Mouse (Mus musculus) left cerebral cortex, postnatal 36 days (tissue): ENCODE measurements around the gene Styk1. TPM values are rescaled to one million over a fixed set of nuclear protein-coding genes. Genes with fewer than 3 reads are reported as not detected.
"Not testable (repeated sequence)": the region's sequence is repeated elsewhere in the genome, so short reads cannot be mapped to it uniquely, and the experiment has no call there.

Experiments used
- DNase-seq, 2 experiments: peaks; one replicate each; pipeline ENCODE4 v3.0.0; 2021 to 2022; ENCODE audit warnings: low spot score in 2 of 2, mixed read lengths in 1 of 2
- intact Hi-C: fragments of 180-260 bp; cut with DNase I; formaldehyde crosslinking; loops from one replicate; pipeline ENCODE4 v1.15.1; 2025
- total RNA-seq, 2 experiments: library from RNA; stranded (reverse); gene quantifications; 2 replicates each; pipeline ENCODE4 v1.2.3; 2021

Styk1 gene
- total RNA-seq, 2 experiments from 2014 or later: 0.34 TPM; not detected in 1

GRCm38 (mm10) chr6:131294435-131295112 is 58.8 kb downstream of the Styk1 start:
- no peak for DNase-seq
- intact Hi-C loops: loop anchor here (5.0 to 10.0 kb wide), 2 partner anchors 58 to 120 kb away; partner anchors contain the start of gene Styk1

- intact Hi-C loops: loop anchor here (5.0 to 10.0 kb wide), 2 partner anchors 58 to 121 kb away; partner anchors contain the start of gene Styk1
- DNase-seq: no peak
Measured at GRCm38 (mm10) chr6:131293916-131294315, 59.5 kb downstream of the Styk1 start.

GRCm38 (mm10) chr6:131292991-131293788 is 60.2 kb downstream of the Styk1 start, which contains the start of gene Magohb:
TSS of gene Magohb (minus strand) at chr6:131293244.
- DNase-seq: peak; percentile 83 to 87
- intact Hi-C loops: loop anchor here (5.0 to 10.0 kb wide), 2 partner anchors 59 to 122 kb away; partner anchors contain the start of gene Styk1

- DNase-seq: no peak
- intact Hi-C loops: loop anchor here (5.0 to 10.0 kb wide), 2 partner anchors 60 to 122 kb away; partner anchors contain the start of gene Styk1
Measured at GRCm38 (mm10) chr6:131292276-131292990, 61.0 kb downstream of the Styk1 start.

- intact Hi-C loops: loop anchor here (5.0 to 10.0 kb wide), 2 partner anchors 62 to 124 kb away; partner anchors contain the start of gene Styk1
- no peak for DNase-seq
Measured at GRCm38 (mm10) chr6:131290430-131290829, 63.0 kb downstream of the Styk1 start.

GRCm38 (mm10) chr6:131278160-131278559 is 75.2 kb downstream of the Styk1 start:
- DNase-seq, intact Hi-C loops: not testable (repeated sequence)

GRCm38 (mm10) chr6:131276659-131277058 is 76.7 kb downstream of the Styk1 start:
- DNase-seq: no peak
- intact Hi-C loops: no loop called here

- intact Hi-C loops: no loop called here
- DNase-seq: no peak
Measured at GRCm38 (mm10) chr6:131272311-131272710, 81.1 kb downstream of the Styk1 start.

- intact Hi-C loops: no loop called here
- DNase-seq: no peak
Measured at GRCm38 (mm10) chr6:131270312-131270711, 83.1 kb downstream of the Styk1 start.

GRCm38 (mm10) chr6:131269599-131269998 is 83.8 kb downstream of the Styk1 start:
- no peak for DNase-seq
- intact Hi-C loops: no loop called here

- intact Hi-C loops: no loop called here
- no peak for DNase-seq
Measured at GRCm38 (mm10) chr6:131264175-131264574, 89.2 kb downstream of the Styk1 start.

- intact Hi-C loops: no loop called here
- DNase-seq: no peak
Measured at GRCm38 (mm10) chr6:131262778-131263177, 90.6 kb downstream of the Styk1 start.

GRCm38 (mm10) chr6:131262009-131262408 is 91.4 kb downstream of the Styk1 start:
- no peak for DNase-seq
- intact Hi-C loops: no loop called here

Other genes starting within 250 kb of the Styk1 start
- under 1 TPM in 1 of 2 experiments, not detected in 1; 0.20 TPM for gene Klra2, start 106.2 kb downstream of the Styk1 start, total RNA-seq
- 1 to 10 TPM; 7.3 to 9.6 TPM for gene Magohb, start 60.4 kb downstream of the Styk1 start, total RNA-seq
- gene Ybx3, start 34.9 kb upstream of the Styk1 start, total RNA-seq: 10 to 100 TPM; 40.9 to 44.5 TPM
- gene 5430401F13Rik, start 132.8 kb upstream of the Styk1 start, total RNA-seq: not detected
- not detected for gene Gm6619, start 132.8 kb upstream of the Styk1 start, total RNA-seq